10 mouse cellular contexts compared by ENCODE assay signal in genomic region chr2:167445911-167446780, GRCm38 (mm10). TPM values are rescaled to one million over a fixed set of nuclear protein-coding genes. Genes with fewer than 3 reads are reported as not detected.
A peak's percentile ranks its signal among the peaks of the same experiment; 100 is the strongest.
DNase-seq lines count a peak whose midpoint lies in the region; ATAC-seq and TF ChIP-seq lines count a peak whose summit lies in the region.
"Had no signal": no experiment of that assay in that cellular context is flagged by ENCODE, and none has a peak within 500 bp of the region (broad histone marks: within the 10 kb centered on the region; RNA-seq: fewer than 3 reads in every experiment).

No protein-coding gene starts in this region.

- 67% methylated on average over 20 of the region's 20 CpGs for WGBS in hindbrain, postnatal 0 days
- WGBS in hindbrain, embryonic 12.5 days = 78% methylated on average over 20 of the region's 20 CpGs
- 50% methylated on average over 20 of the region's 20 CpGs for WGBS in embryonic facial prominence, embryonic 14.5 days
- WGBS in lung, postnatal 0 days = 74% methylated on average over 20 of the region's 20 CpGs

- TF ChIP-seq EP300 in lung, postnatal 0 days (IDR thresholded peaks at IDR 0.05) = no peak

- H3K4me3 ChIP-seq in hindbrain, postnatal 0 days (ENCODE audit: low read length) = no peak overlapping the region
- H3K4me3 ChIP-seq in hindbrain, embryonic 12.5 days = no peak overlapping the region
- peak overlapping the region; percentile 61 for H3K4me3 ChIP-seq in E14TG2a.4 (replicated peaks; ENCODE audit: low read length)
- no peak overlapping the region for H3K4me3 ChIP-seq in embryonic facial prominence, embryonic 14.5 days (ENCODE audit: low read depth, low read length)
- H3K4me3 ChIP-seq in lung, postnatal 0 days (ENCODE audit: low read depth, low read length) = no peak overlapping the region
- H3K4me3 ChIP-seq: lung, embryonic 15.5 days had no signal

- no peak overlapping the region for H3K9ac ChIP-seq in hindbrain, postnatal 0 days (replicated peaks; ENCODE audit: low read length)
- H3K9ac ChIP-seq in hindbrain, embryonic 12.5 days = no peak overlapping the region
- H3K9ac ChIP-seq in embryonic facial prominence, embryonic 14.5 days (ENCODE audit: low read depth, low read length) = no peak overlapping the region
- no peak overlapping the region for H3K9ac ChIP-seq in lung, postnatal 0 days (replicated peaks; ENCODE audit: low read depth)
- H3K9ac ChIP-seq: lung, embryonic 15.5 days had no signal

- H3K9me3 ChIP-seq in hindbrain, postnatal 0 days (ENCODE audit: low read length) = no peaks in the 10 kb centered on the region
- no peaks in the 10 kb centered on the region for H3K9me3 ChIP-seq in hindbrain, embryonic 12.5 days (replicated peaks)
- H3K9me3 ChIP-seq in E14TG2a.4 (ENCODE audit: low read length) = no peaks in the 10 kb centered on the region
- H3K9me3 ChIP-seq in embryonic facial prominence, embryonic 14.5 days (ENCODE audit: control insufficient read depth, low read length) = no peaks in the 10 kb centered on the region
- H3K9me3 ChIP-seq in lung, postnatal 0 days (ENCODE audit: low read length) = no peaks in the 10 kb centered on the region
- H3K9me3 ChIP-seq: lung, embryonic 15.5 days had no signal

- no peaks in the 10 kb centered on the region for H3K4me1 ChIP-seq in hindbrain, postnatal 0 days (ENCODE audit: insufficient read depth, low read length)
- no peaks in the 10 kb centered on the region for H3K4me1 ChIP-seq in hindbrain, embryonic 12.5 days
- peaks cover 97% of the 10 kb centered on the region for H3K4me1 ChIP-seq in E14TG2a.4 (replicated peaks; ENCODE audit: low read depth, low read length)
- no peaks in the 10 kb centered on the region for H3K4me1 ChIP-seq in embryonic facial prominence, embryonic 14.5 days (ENCODE audit: control insufficient read depth, insufficient read depth, low read length)
- no peaks in the 10 kb centered on the region for H3K4me1 ChIP-seq in lung, postnatal 0 days (ENCODE audit: insufficient read depth, low read depth, low read length)
- H3K4me1 ChIP-seq: lung, embryonic 15.5 days had no signal

- no peak overlapping the region for H3K4me2 ChIP-seq in hindbrain, postnatal 0 days (ENCODE audit: low read depth, low read length)
- H3K4me2 ChIP-seq in hindbrain, embryonic 12.5 days (replicated peaks) = no peak overlapping the region
- no peak overlapping the region for H3K4me2 ChIP-seq in embryonic facial prominence, embryonic 14.5 days (ENCODE audit: low read depth, low read length)
- no peak overlapping the region for H3K4me2 ChIP-seq in lung, postnatal 0 days (replicated peaks; ENCODE audit: low read depth, low read length)
- H3K4me2 ChIP-seq: lung, embryonic 15.5 days had no signal

- H3K36me3 ChIP-seq in hindbrain, postnatal 0 days (ENCODE audit: insufficient read depth, low read length) = peaks cover 22% of the 10 kb centered on the region
- H3K36me3 ChIP-seq in hindbrain, embryonic 12.5 days = peaks cover 84% of the 10 kb centered on the region
- peaks cover 97% of the 10 kb centered on the region for H3K36me3 ChIP-seq in E14TG2a.4 (ENCODE audit: insufficient read depth, low read length)
- H3K36me3 ChIP-seq in embryonic facial prominence, embryonic 14.5 days (ENCODE audit: control insufficient read depth, insufficient read depth, low read length) = peaks cover 51% of the 10 kb centered on the region
- peaks cover 23% of the 10 kb centered on the region for H3K36me3 ChIP-seq in lung, postnatal 0 days (ENCODE audit: insufficient read depth, low read length)

- peak; percentile 75 for ATAC-seq in hindbrain, postnatal 0 days
- no peak for ATAC-seq in hindbrain, embryonic 12.5 days (ENCODE audit: low FRiP score)
- ATAC-seq in embryonic facial prominence, embryonic 14.5 days (ENCODE audit: low read depth) = peak; percentile 54; the same call in 1 of the 2 replicates
- ATAC-seq in lung, postnatal 0 days = no peak
- ATAC-seq: intestine, postnatal 0 days had no signal

- DNase-seq in hindbrain, postnatal 0 days (ENCODE audit: low spot score) = peak; percentile 52
- DNase-seq in CD4-positive, CD25-positive, alpha-beta regulatory T cell, adult 2 months (ENCODE audit: low read depth, low spot score) = peak; percentile 53
- peak; percentile 57 for DNase-seq in embryonic facial prominence, embryonic 14.5 days (ENCODE audit: low spot score)
- DNase-seq in spleen, postnatal 10 days (ENCODE audit: low spot score in 2 of 2) = no peak
- DNase-seq in lung, postnatal 0 days (ENCODE audit: low spot score) = no peak
- DNase-seq in right cerebral cortex, postnatal 4 days = no peak

- TF ChIP-seq CTCF in hindbrain, postnatal 0 days (IDR thresholded peaks at IDR 0.05; ENCODE audit: low read depth) = no peak
- no peak for TF ChIP-seq CTCF in E14TG2a.4 (conservative IDR thresholded peaks at IDR 0.05; ENCODE audit: low read length)
- TF ChIP-seq CTCF in lung, postnatal 0 days (IDR thresholded peaks at IDR 0.05) = no peak

- H3K27me3 ChIP-seq in hindbrain, postnatal 0 days (ENCODE audit: insufficient read depth, low read length) = no peaks in the 10 kb centered on the region
- H3K27me3 ChIP-seq in hindbrain, embryonic 12.5 days = no peaks in the 10 kb centered on the region
- H3K27me3 ChIP-seq in E14TG2a.4 (ENCODE audit: insufficient read depth, low read length) = no peaks in the 10 kb centered on the region
- H3K27me3 ChIP-seq in embryonic facial prominence, embryonic 14.5 days (replicated peaks; ENCODE audit: control insufficient read depth, insufficient read depth, low read length) = no peaks in the 10 kb centered on the region
- H3K27me3 ChIP-seq in lung, postnatal 0 days (replicated peaks; ENCODE audit: insufficient read depth, low read length) = no peaks in the 10 kb centered on the region
- H3K27me3 ChIP-seq: lung, embryonic 15.5 days had no signal

- peak overlapping the region; percentile 69 for H3K27ac ChIP-seq in hindbrain, postnatal 0 days
- H3K27ac ChIP-seq in hindbrain, embryonic 12.5 days = no peak overlapping the region
- H3K27ac ChIP-seq in embryonic facial prominence, embryonic 14.5 days (replicated peaks; ENCODE audit: low read depth, low read length) = peak overlapping the region; percentile 45
- no peak overlapping the region for H3K27ac ChIP-seq in lung, postnatal 0 days (ENCODE audit: low read length)
- H3K27ac ChIP-seq: lung, embryonic 15.5 days had no signal

RNA-seq across cellular contexts. Expression of gene Slc9a8, which starts 24.6 kb away (rescaled TPM):
- 41.8 and 43.1 TPM in 2 replicates for total RNA-seq in hindbrain, postnatal 0 days (2014; rRNA removed)
- 17.4 and 17.9 TPM in 2 replicates for polyA plus RNA-seq in hindbrain, postnatal 0 days (2015; fragmentation: Nextera tagmentation; extraction: Ambion mirVana)
- 24.2 and 24.3 TPM in 2 replicates for polyA plus RNA-seq in hindbrain, embryonic 12.5 days (2016; fragmentation: Nextera tagmentation; extraction: Ambion mirVana)
- polyA plus RNA-seq in embryonic facial prominence, embryonic 14.5 days (2014; fragmentation: Nextera tagmentation; extraction: Ambion mirVana) = 13.6 and 17.8 TPM in 2 replicates
- 9.2 and 9.8 TPM in 2 replicates for polyA plus RNA-seq in lung, postnatal 0 days (2015; fragmentation: Nextera tagmentation; extraction: Ambion mirVana)

RNA-seq across cellular contexts. Expression of gene Rnf114, which starts 46.3 kb away (rescaled TPM):
- total RNA-seq in hindbrain, postnatal 0 days (2014; rRNA removed) = 68.7 and 89.6 TPM in 2 replicates
- polyA plus RNA-seq in hindbrain, postnatal 0 days (2015; fragmentation: Nextera tagmentation; extraction: Ambion mirVana) = 79.8 and 85.8 TPM in 2 replicates
- polyA plus RNA-seq in hindbrain, embryonic 12.5 days (2016; fragmentation: Nextera tagmentation; extraction: Ambion mirVana) = 120 TPM in 2 replicates
- 65.3 and 75.0 TPM in 2 replicates for polyA plus RNA-seq in embryonic facial prominence, embryonic 14.5 days (2014; fragmentation: Nextera tagmentation; extraction: Ambion mirVana)
- polyA plus RNA-seq in lung, postnatal 0 days (2015; fragmentation: Nextera tagmentation; extraction: Ambion mirVana) = 111 and 119 TPM in 2 replicates

RNA-seq across cellular contexts. Expression of gene Spata2, which starts 46.5 kb away (rescaled TPM):
- 41.3 and 45.6 TPM in 2 replicates for total RNA-seq in hindbrain, postnatal 0 days (2014; rRNA removed)
- 27.6 and 29.4 TPM in 2 replicates for polyA plus RNA-seq in hindbrain, postnatal 0 days (2015; fragmentation: Nextera tagmentation; extraction: Ambion mirVana)
- polyA plus RNA-seq in hindbrain, embryonic 12.5 days (2016; fragmentation: Nextera tagmentation; extraction: Ambion mirVana) = 20.8 and 25.3 TPM in 2 replicates
- polyA plus RNA-seq in embryonic facial prominence, embryonic 14.5 days (2014; fragmentation: Nextera tagmentation; extraction: Ambion mirVana) = 13.0 and 14.2 TPM in 2 replicates
- polyA plus RNA-seq in lung, postnatal 0 days (2015; fragmentation: Nextera tagmentation; extraction: Ambion mirVana) = 8.7 and 8.9 TPM in 2 replicates

Comparison
In these comparisons a context has a peak if more than half of its experiments do, and no peak if none do; other contexts are left out.
1. ATAC-seq: peak in hindbrain, postnatal 0 days (single experiment) and embryonic facial prominence, embryonic 14.5 days (single experiment); none in hindbrain, embryonic 12.5 days (single experiment) and lung, postnatal 0 days (single experiment).
2. H3K27ac ChIP-seq: peak in hindbrain, postnatal 0 days (single experiment) and embryonic facial prominence, embryonic 14.5 days (single experiment); none in hindbrain, embryonic 12.5 days (single experiment) and lung, postnatal 0 days (single experiment).
3. DNase-seq: peak in hindbrain, postnatal 0 days (single experiment), CD4-positive, CD25-positive, alpha-beta regulatory T cell, adult 2 months (single experiment) and embryonic facial prominence, embryonic 14.5 days (single experiment); none in spleen, postnatal 10 days (0 of 2), lung, postnatal 0 days (single experiment) and right cerebral cortex, postnatal 4 days (single experiment).